Mouse (Mus musculus) urinary bladder, postnatal 10 days (tissue): ENCODE data around the gene Rtl3.

Experiments used
- DNase-seq: peaks from one replicate; pipeline ENCODE4 v3.0.0; 2022; ENCODE audit warnings: low spot score

Rtl3 gene

GRCm38 (mm10) chrX:106840409-106840808 is at the start of gene Rtl3:
Rtl3 (minus strand) TSS chrX:106840644.
- no peak for DNase-seq

GRCm38 (mm10) chrX:106872315-106872714 is 31.9 kb upstream of the Rtl3 start:
- no peak for DNase-seq

- DNase-seq, result no peak
Measured at GRCm38 (mm10) chrX:106871894-106872293, 31.4 kb upstream of the Rtl3 start.

GRCm38 (mm10) chrX:106871426-106871825 is 31.0 kb upstream of the Rtl3 start:
- DNase-seq, result no peak

GRCm38 (mm10) chrX:106853523-106854300 is 13.3 kb upstream of the Rtl3 start:
- no peak for DNase-seq

GRCm38 (mm10) chrX:106839591-106839990 is 853 bp downstream of the Rtl3 start:
- no peak for DNase-seq

GRCm38 (mm10) chrX:106830494-106830893 is 9.9 kb downstream of the Rtl3 start:
- no peak for DNase-seq

GRCm38 (mm10) chrX:106809560-106810226 is 30.8 kb downstream of the Rtl3 start:
- DNase-seq, result no peak

- DNase-seq, result no peak
Measured at GRCm38 (mm10) chrX:106804387-106804786, 36.1 kb downstream of the Rtl3 start.

- no peak for DNase-seq
Measured at GRCm38 (mm10) chrX:106794686-106795085, 45.8 kb downstream of the Rtl3 start.
